Mouse (Mus musculus): Measurements from ENCODE around the gene Tll1. TPM values are rescaled to one million over a fixed set of nuclear protein-coding genes. Genes with fewer than 3 reads are reported as not detected.

The Tll1 gene
- polyA plus RNA-seq (2014; fragmentation: Nextera tagmentation; extraction: Ambion mirVana): 1.2 and 1.4 TPM in 2 replicates

GRCm38 (mm10) chr8:64206024-64206385 is at the start of gene Tll1:
TSS of gene Tll1 (minus strand) at chr8:64206271.
- ATAC-seq (ENCODE audit: insufficient read depth): peak; percentile 47
- H3K4me3 ChIP-seq (ENCODE audit: low read depth, low read length): peak within 1 kb of the TSS; percentile 58
- TF ChIP-seq CTCF (IDR thresholded peaks at IDR 0.05; ENCODE audit: low read depth): no peak
- peak within 1 kb of the TSS; percentile 54 for H3K9ac ChIP-seq
- H3K27me3 ChIP-seq (ENCODE audit: insufficient read depth, low read length): no peaks in the 10 kb centered on the region; the same call in none of the 2 replicates
- no peaks in the 10 kb centered on the region for H3K36me3 ChIP-seq (ENCODE audit: insufficient read depth)
- under 1% methylated on average over 18 of the region's 18 CpGs for WGBS
- peak within 1 kb of the TSS; percentile 99 for H3K4me2 ChIP-seq
- DNase-seq: no peak
- H3K9me3 ChIP-seq (ENCODE audit: low read depth, low read length): no peaks in the 10 kb centered on the region
- H3K27ac ChIP-seq (ENCODE audit: low read depth): no peak within 1 kb of the TSS
- no peaks in the 10 kb centered on the region for H3K4me1 ChIP-seq (ENCODE audit: insufficient read depth)

GRCm38 (mm10) chr8:64238645-64239044 is 32.6 kb upstream of the Tll1 start:
- Histone ChIP-seq H3K9ac (no peak overlapping the region), H3K4me1 (ENCODE audit: insufficient read depth) (no peaks in the 10 kb centered on the region), H3K9me3 (ENCODE audit: low read depth, low read length) (no peaks in the 10 kb centered on the region), H3K27me3 (ENCODE audit: insufficient read depth, low read length) (no peaks in the 10 kb centered on the region), H3K36me3 (ENCODE audit: insufficient read depth) (no peaks in the 10 kb centered on the region), H3K27ac (ENCODE audit: low read depth) (no peak overlapping the region), H3K4me3 (ENCODE audit: low read depth, low read length) (no peak overlapping the region), H3K4me2 (no peak overlapping the region)
- no peak for DNase-seq
- no peak for ATAC-seq (ENCODE audit: insufficient read depth)
- WGBS: 35% methylated on average over 2 of the region's 2 CpGs
- no peak for TF ChIP-seq CTCF (IDR thresholded peaks at IDR 0.05; ENCODE audit: low read depth)

- Histone ChIP-seq H3K9me3 (ENCODE audit: low read depth, low read length) (no peaks in the 10 kb centered on the region), H3K36me3 (ENCODE audit: insufficient read depth) (no peaks in the 10 kb centered on the region), H3K4me3 (ENCODE audit: low read depth, low read length) (no peak overlapping the region), H3K27ac (ENCODE audit: low read depth) (no peak overlapping the region), H3K4me1 (ENCODE audit: insufficient read depth) (no peaks in the 10 kb centered on the region), H3K9ac (no peak overlapping the region), H3K4me2 (no peak overlapping the region), H3K27me3 (ENCODE audit: insufficient read depth, low read length) (no peaks in the 10 kb centered on the region)
- TF ChIP-seq CTCF (IDR thresholded peaks at IDR 0.05; ENCODE audit: low read depth): no peak
- peak; percentile 83 for ATAC-seq (ENCODE audit: insufficient read depth)
- DNase-seq: peak; percentile 55
- 67% methylated on average over 3 of the region's 3 CpGs for WGBS
Observed at GRCm38 (mm10) chr8:64221600-64221999, 15.5 kb upstream of the Tll1 start.

- no peaks in the 10 kb centered on the region for H3K27me3 ChIP-seq (ENCODE audit: insufficient read depth, low read length)
- no peak overlapping the region for H3K9ac ChIP-seq
- 41% methylated on average over 2 of the region's 2 CpGs for WGBS
- peak; percentile 19; the same call in 1 of the 2 replicates for TF ChIP-seq CTCF (IDR thresholded peaks at IDR 0.05; ENCODE audit: low read depth)
- H3K4me3 ChIP-seq (ENCODE audit: low read depth, low read length): no peak overlapping the region
- H3K36me3 ChIP-seq (ENCODE audit: insufficient read depth): no peaks in the 10 kb centered on the region
- H3K27ac ChIP-seq (ENCODE audit: low read depth): no peak overlapping the region
- no peaks in the 10 kb centered on the region for H3K4me1 ChIP-seq (ENCODE audit: insufficient read depth)
- ATAC-seq (ENCODE audit: insufficient read depth) (peak; percentile 71; the same call in 1 of the 2 replicates), DNase-seq (peak; percentile 60)
- H3K4me2 ChIP-seq: no peak overlapping the region
- no peaks in the 10 kb centered on the region for H3K9me3 ChIP-seq (ENCODE audit: low read depth, low read length)
Observed at GRCm38 (mm10) chr8:64217644-64218043, 11.6 kb upstream of the Tll1 start.

GRCm38 (mm10) chr8:64216252-64216651 is 10.2 kb upstream of the Tll1 start:
- TF ChIP-seq CTCF (IDR thresholded peaks at IDR 0.05; ENCODE audit: low read depth): no peak
- H3K4me1 ChIP-seq (ENCODE audit: insufficient read depth): no peaks in the 10 kb centered on the region
- no peak overlapping the region for H3K27ac ChIP-seq (ENCODE audit: low read depth)
- H3K4me3 ChIP-seq (ENCODE audit: low read depth, low read length): no peak overlapping the region
- DNase-seq: no peak
- WGBS: 79% methylated on average over 1 of the region's 1 CpGs
- no peak overlapping the region for H3K9ac ChIP-seq
- no peak for ATAC-seq (ENCODE audit: insufficient read depth)
- no peak overlapping the region for H3K4me2 ChIP-seq
- no peaks in the 10 kb centered on the region for H3K9me3 ChIP-seq (ENCODE audit: low read depth, low read length)
- no peaks in the 10 kb centered on the region for H3K36me3 ChIP-seq (ENCODE audit: insufficient read depth)
- H3K27me3 ChIP-seq (ENCODE audit: insufficient read depth, low read length): no peaks in the 10 kb centered on the region

- no peaks in the 10 kb centered on the region for H3K9me3 ChIP-seq (ENCODE audit: low read depth, low read length)
- DNase-seq: no peak
- 36% methylated on average over 6 of the region's 6 CpGs for WGBS
Observed at GRCm38 (mm10) chr8:64215374-64215773, 9.3 kb upstream of the Tll1 start.

GRCm38 (mm10) chr8:64214906-64215305 is 8.8 kb upstream of the Tll1 start:
- Histone ChIP-seq H3K9me3 (ENCODE audit: low read depth, low read length) (no peaks in the 10 kb centered on the region), H3K9ac (no peak overlapping the region), H3K36me3 (ENCODE audit: insufficient read depth) (no peaks in the 10 kb centered on the region), H3K4me2 (no peak overlapping the region), H3K4me1 (ENCODE audit: insufficient read depth) (no peaks in the 10 kb centered on the region), H3K4me3 (ENCODE audit: low read depth, low read length) (no peak overlapping the region), H3K27me3 (ENCODE audit: insufficient read depth, low read length) (no peaks in the 10 kb centered on the region), H3K27ac (ENCODE audit: low read depth) (no peak overlapping the region)
- 31% methylated on average over 1 of the region's 1 CpGs for WGBS
- TF ChIP-seq CTCF (IDR thresholded peaks at IDR 0.05; ENCODE audit: low read depth): no peak
- DNase-seq (peak; percentile 65), ATAC-seq (ENCODE audit: insufficient read depth) (no peak)

More at GRCm38 (mm10) chr8:64215374-64215773, 9.3 kb upstream of the Tll1 start:
- Histone ChIP-seq H3K36me3 (ENCODE audit: insufficient read depth) (no peaks in the 10 kb centered on the region), H3K4me3 (ENCODE audit: low read depth, low read length) (no peak overlapping the region), H3K4me2 (no peak overlapping the region), H3K27ac (ENCODE audit: low read depth) (no peak overlapping the region), H3K27me3 (ENCODE audit: insufficient read depth, low read length) (no peaks in the 10 kb centered on the region), H3K9ac (no peak overlapping the region), H3K4me1 (ENCODE audit: insufficient read depth) (no peaks in the 10 kb centered on the region)
- no peak for TF ChIP-seq CTCF (IDR thresholded peaks at IDR 0.05; ENCODE audit: low read depth)
- ATAC-seq (ENCODE audit: insufficient read depth): no peak

Data from lung, embryonic 14.5 days (tissue).